ENCODE assay signal across 17 mouse cellular contexts in genomic region chr3:149342511-149342910, GRCm38 (mm10).
A peak's percentile ranks its signal among the peaks of the same experiment; 100 is the strongest.
DNase-seq lines count a peak whose midpoint lies in the region; ATAC-seq lines count a peak whose summit lies in the region.
"Had no signal": no experiment of that assay in that cellular context is flagged by ENCODE, and none has a peak within 500 bp of the region (broad histone marks: within the 10 kb centered on the region; RNA-seq: fewer than 3 reads in every experiment).

No protein-coding gene starts in this region.

- H3K27me3 ChIP-seq in forebrain, embryonic 14.5 days (replicated peaks; ENCODE audit: control insufficient read depth, insufficient read depth, low read length) = no peaks in the 10 kb centered on the region
- no peaks in the 10 kb centered on the region for H3K27me3 ChIP-seq in forebrain, embryonic 11.5 days (ENCODE audit: control insufficient read depth, insufficient read depth, low read length)
- H3K27me3 ChIP-seq in heart, embryonic 10.5 days (ENCODE audit: insufficient read depth, poor library complexity, severe bottlenecking) = no peaks in the 10 kb centered on the region
- H3K27me3 ChIP-seq: embryonic facial prominence, embryonic 13.5 days; heart, embryonic 12.5 days; hindbrain, embryonic 15.5 days had no signal

- H3K36me3 ChIP-seq in forebrain, embryonic 14.5 days (ENCODE audit: control insufficient read depth, insufficient read depth, low read length) = no peaks in the 10 kb centered on the region
- no peaks in the 10 kb centered on the region for H3K36me3 ChIP-seq in forebrain, embryonic 11.5 days (ENCODE audit: control insufficient read depth, insufficient read depth, low read length)
- H3K36me3 ChIP-seq in heart, embryonic 10.5 days = no peaks in the 10 kb centered on the region
- H3K36me3 ChIP-seq: embryonic facial prominence, embryonic 13.5 days; heart, embryonic 12.5 days; hindbrain, embryonic 15.5 days had no signal

- WGBS in forebrain, embryonic 14.5 days = 51% methylated on average over 6 of the region's 6 CpGs
- 66% methylated on average over 6 of the region's 6 CpGs for WGBS in forebrain, embryonic 11.5 days
- WGBS in heart, embryonic 10.5 days = 83% methylated on average over 6 of the region's 6 CpGs

- ATAC-seq in forebrain, embryonic 14.5 days = no peak; the same call in 1 of the 2 replicates
- ATAC-seq in forebrain, embryonic 11.5 days (replicated peaks; ENCODE audit: low FRiP score) = no peak
- ATAC-seq: intestine, embryonic 16.5 days had no signal

- peak; percentile 55 for DNase-seq in forebrain, embryonic 14.5 days (ENCODE audit: low spot score)
- DNase-seq in forebrain, embryonic 11.5 days (ENCODE audit: low spot score) = no peak
- peak; percentile 0 for DNase-seq in heart, embryonic 10.5 days (ENCODE audit: low spot score)
- no peak for DNase-seq in heart, adult 8-10 months (ENCODE audit: low spot score)
- peak; percentile 46 for DNase-seq in retina, postnatal 1 day
- DNase-seq in retina, embryonic 14.5 days (ENCODE audit: low spot score) = no peak
- DNase-seq in right cerebral cortex, postnatal 10 days (ENCODE audit: low spot score in 2 of 2) = no peak
- DNase-seq: adrenal gland, postnatal 10 days; cerebellum, adult 18-20 months; cerebellum, adult 9-11 months; cerebellum, postnatal 36 days; gastrocnemius, postnatal 36 days; heart, adult 18-20 months had no signal

- H3K4me2 ChIP-seq in forebrain, embryonic 14.5 days (ENCODE audit: low read length) = no peak overlapping the region
- H3K4me2 ChIP-seq in forebrain, embryonic 11.5 days (ENCODE audit: low read depth, low read length, severe bottlenecking) = no peak overlapping the region
- H3K4me2 ChIP-seq: embryonic facial prominence, embryonic 13.5 days; heart, embryonic 12.5 days; hindbrain, embryonic 15.5 days had no signal

- H3K27ac ChIP-seq in forebrain, embryonic 14.5 days (ENCODE audit: low read depth, low read length) = no peak overlapping the region
- H3K27ac ChIP-seq in forebrain, embryonic 11.5 days (ENCODE audit: low read depth, low read length) = no peak overlapping the region
- no peak overlapping the region for H3K27ac ChIP-seq in heart, embryonic 10.5 days
- H3K27ac ChIP-seq: embryonic facial prominence, embryonic 13.5 days; hindbrain, embryonic 15.5 days had no signal

- H3K4me1 ChIP-seq in forebrain, embryonic 14.5 days (ENCODE audit: control insufficient read depth, insufficient read depth, low read length) = no peaks in the 10 kb centered on the region
- no peaks in the 10 kb centered on the region for H3K4me1 ChIP-seq in forebrain, embryonic 11.5 days (replicated peaks; ENCODE audit: control insufficient read depth, insufficient read depth, low read length)
- no peaks in the 10 kb centered on the region; the same call in 1 of the 2 replicates for H3K4me1 ChIP-seq in heart, embryonic 10.5 days
- H3K4me1 ChIP-seq: hindbrain, embryonic 15.5 days had no signal

- no peak overlapping the region for H3K9ac ChIP-seq in forebrain, embryonic 14.5 days (ENCODE audit: low read length)
- H3K9ac ChIP-seq in forebrain, embryonic 11.5 days (ENCODE audit: low read length) = no peak overlapping the region
- H3K9ac ChIP-seq: embryonic facial prominence, embryonic 13.5 days; heart, embryonic 12.5 days; hindbrain, embryonic 15.5 days had no signal

- no peaks in the 10 kb centered on the region for H3K9me3 ChIP-seq in forebrain, embryonic 14.5 days (replicated peaks; ENCODE audit: control insufficient read depth, low read length)
- no peaks in the 10 kb centered on the region for H3K9me3 ChIP-seq in forebrain, embryonic 11.5 days (ENCODE audit: control insufficient read depth, low read length)
- no peaks in the 10 kb centered on the region for H3K9me3 ChIP-seq in heart, embryonic 10.5 days
- H3K9me3 ChIP-seq: embryonic facial prominence, embryonic 13.5 days; heart, embryonic 12.5 days; hindbrain, embryonic 15.5 days had no signal

- no peak overlapping the region for H3K4me3 ChIP-seq in forebrain, embryonic 14.5 days (ENCODE audit: low read depth, low read length)
- no peak overlapping the region for H3K4me3 ChIP-seq in forebrain, embryonic 11.5 days (ENCODE audit: low read depth, low read length)
- no peak overlapping the region for H3K4me3 ChIP-seq in heart, embryonic 10.5 days
- H3K4me3 ChIP-seq: embryonic facial prominence, embryonic 13.5 days; heart, embryonic 12.5 days; hindbrain, embryonic 15.5 days had no signal

Comparison
In these comparisons a context has a peak if more than half of its experiments do, and no peak if none do; other contexts are left out.
1. DNase-seq: peak in forebrain, embryonic 14.5 days (single experiment), heart, embryonic 10.5 days (single experiment) and retina, postnatal 1 day (single experiment); none in forebrain, embryonic 11.5 days (single experiment), heart, adult 8-10 months (single experiment), retina, embryonic 14.5 days (single experiment) and right cerebral cortex, postnatal 10 days (0 of 2).